Mouse (Mus musculus): ENCODE measurements at regions not wholly inside any gene's neighbourhood (a gene's known extent, or its start where the extent isn't known, plus 50 kb on each side); places are given as distances from the start of the nearest gene placed in this dataset.

GRCm38 (mm10) chr14:73947316-73947715, 286.3 kb downstream of the Gm21750 start:
- intact Hi-C loops (cut with DNase I) = no loop called here
- no peak for DNase-seq

GRCm38 (mm10) chr14:73952511-73952910, 291.5 kb downstream of the Gm21750 start:
- intact Hi-C loops (cut with DNase I) = no loop called here
- no peak for DNase-seq

- intact Hi-C loops (cut with DNase I) = loop anchor here (1.0 kb wide), 1 partner anchor 30 kb away; no protein-coding TSS in a partner anchor
Measured at GRCm38 (mm10) chr14:73978694-73979093, 317.7 kb downstream of the Gm21750 start.

GRCm38 (mm10) chr14:73996229-73996628, 335.2 kb downstream of the Gm21750 start:
- intact Hi-C loops (cut with DNase I) = no loop called here
- no peak for DNase-seq

More at GRCm38 (mm10) chr14:73978694-73979093, 317.7 kb downstream of the Gm21750 start:
- no peak for DNase-seq

- intact Hi-C loops (cut with DNase I) = no loop called here
- no peak for DNase-seq
Measured at GRCm38 (mm10) chr14:73997796-73998195, 336.8 kb downstream of the Gm21750 start.

DNA sequence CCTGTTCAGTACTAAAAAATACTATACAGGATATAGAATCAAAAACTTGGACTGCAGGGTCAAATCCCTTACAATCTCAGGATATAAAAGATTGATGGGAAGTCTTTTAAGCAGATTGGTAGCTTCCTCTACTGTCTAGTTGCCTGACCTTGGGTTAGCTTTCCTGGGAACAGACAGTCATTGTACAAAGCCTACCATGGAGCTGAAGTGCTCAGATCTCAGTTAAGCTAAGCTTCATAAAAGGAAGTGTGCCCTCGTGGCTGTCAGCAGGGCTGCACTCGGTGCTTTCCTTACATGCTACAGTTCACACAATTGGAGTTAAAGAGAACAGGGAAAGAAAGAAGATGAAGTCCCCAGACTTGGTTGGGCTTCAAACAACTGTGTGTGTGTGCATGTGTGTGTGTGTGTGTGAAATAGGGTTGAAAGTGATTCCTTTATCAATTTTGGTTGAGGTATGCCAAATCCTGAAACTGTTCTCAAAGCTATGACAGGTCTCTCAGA, 338.4 kb downstream of the Gm21750 start:
- intact Hi-C loops (cut with DNase I) = no loop called here
- no peak for DNase-seq

DNA sequence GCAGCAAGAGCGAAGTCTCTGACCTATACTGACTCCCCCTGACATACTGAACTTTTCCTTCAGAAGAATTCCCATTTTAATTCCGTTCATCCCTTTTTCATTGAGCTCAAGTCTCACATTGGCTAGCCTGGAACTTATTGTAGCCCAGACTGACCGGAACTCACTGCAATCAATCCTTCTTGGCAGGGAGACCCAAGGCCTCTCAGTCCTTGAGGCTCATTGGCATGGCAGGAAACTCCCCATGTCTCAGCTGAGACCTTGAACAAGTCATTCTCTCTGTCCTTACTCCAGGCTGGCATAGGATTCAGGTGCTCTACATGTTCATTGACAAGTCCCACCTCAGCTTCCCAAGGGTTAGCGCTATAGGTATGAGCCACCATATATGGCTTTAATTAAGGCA, 345.9 kb downstream of the Gm21750 start:
- no peak for DNase-seq
- intact Hi-C loops (cut with DNase I) = no loop called here

DNA sequence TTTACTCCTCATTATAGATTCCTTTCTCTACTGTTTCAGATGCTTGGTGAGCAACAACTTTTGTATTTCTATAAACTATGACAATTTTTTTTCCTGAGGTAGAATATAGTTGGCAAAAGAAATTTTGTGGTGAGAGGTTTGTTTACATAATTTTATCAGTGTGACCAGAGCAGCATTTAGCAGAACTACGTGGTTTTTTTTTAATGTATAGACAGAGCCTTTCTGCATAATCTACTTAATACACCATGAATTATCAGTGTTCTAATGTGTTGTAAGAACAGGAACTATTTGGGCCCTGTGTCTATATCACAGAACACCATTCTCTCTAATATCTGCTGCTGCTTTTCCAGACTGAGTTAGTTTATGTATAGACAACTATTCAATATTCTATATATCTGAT, 350.5 kb downstream of the Gm21750 start:
- intact Hi-C loops (cut with DNase I) = no loop called here
- no peak for DNase-seq

DNA sequence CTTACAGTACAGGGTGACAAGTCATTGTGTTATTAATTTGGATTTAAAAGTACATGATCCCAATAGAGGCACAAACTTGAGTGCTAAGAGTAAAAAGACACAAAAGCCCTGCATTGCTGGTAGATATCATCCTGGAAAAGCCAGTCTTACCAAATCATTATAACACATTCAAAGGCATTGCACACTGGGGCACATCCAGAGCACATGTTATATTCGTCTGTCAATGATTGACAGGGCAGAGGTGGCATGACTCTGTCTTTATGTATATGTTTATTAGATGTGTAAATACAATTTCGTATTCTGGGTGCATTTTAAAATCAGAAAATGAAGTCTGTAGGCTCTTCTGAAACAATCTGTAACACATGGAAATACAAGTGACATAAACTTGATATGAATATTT, 358.4 kb downstream of the Gm21750 start:
- intact Hi-C loops (cut with DNase I) = no loop called here
- DNase-seq = no peak

GRCm38 (mm10) chr14:74047009-74047694, 386.1 kb downstream of the Gm21750 start:
- intact Hi-C loops (cut with DNase I) = no loop called here
- DNase-seq = no peak

- no peak for DNase-seq
- intact Hi-C loops (cut with DNase I) = no loop called here
Measured at GRCm38 (mm10) chr14:74047695-74048280, 386.8 kb downstream of the Gm21750 start.

GRCm38 (mm10) chr14:74048386-74048785, 387.4 kb downstream of the Gm21750 start:
- intact Hi-C loops (cut with DNase I) = no loop called here

DNA sequence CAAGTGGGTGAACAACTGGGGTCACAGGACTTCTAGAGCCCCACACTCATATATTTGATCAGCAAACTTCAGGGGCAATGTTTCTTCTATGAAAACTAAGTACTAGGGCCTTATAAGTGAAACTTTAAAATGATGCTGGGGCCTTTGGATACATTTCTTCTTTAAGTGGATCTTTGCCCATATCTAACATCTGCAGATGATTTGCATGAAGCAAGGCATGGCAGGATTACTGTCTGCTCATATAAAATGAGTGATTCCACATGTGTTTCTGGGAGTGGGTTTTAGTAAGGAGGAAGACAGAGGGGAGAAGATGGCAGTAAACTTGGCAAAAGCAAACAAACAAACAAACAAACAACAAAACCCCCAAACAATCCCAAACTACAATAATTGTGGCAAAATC, 405.0 kb downstream of the Gm21750 start:
- intact Hi-C loops (cut with DNase I) = no loop called here

More at GRCm38 (mm10) chr14:74048386-74048785, 387.4 kb downstream of the Gm21750 start:
- DNase-seq = no peak

DNA sequence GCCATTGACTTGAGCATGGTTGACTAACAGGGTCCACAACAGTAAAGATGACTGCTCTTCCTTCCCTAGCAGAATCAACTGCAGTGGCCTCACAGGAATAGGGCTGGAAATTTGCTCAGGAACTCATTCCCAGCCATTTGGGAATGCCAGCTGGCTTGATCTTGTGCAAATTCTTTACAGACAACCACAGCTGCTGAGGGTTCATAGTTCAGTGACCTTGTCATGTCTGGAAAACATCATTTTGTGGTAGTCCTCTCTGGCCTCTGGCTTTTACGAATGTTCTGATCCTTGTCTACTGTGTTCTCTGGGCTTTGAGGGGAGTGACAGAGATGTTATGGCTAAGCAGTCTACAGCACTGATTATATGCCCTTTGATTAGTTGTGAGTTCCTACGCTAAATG, 432.0 kb downstream of the Gm21750 start:
- no peak for DNase-seq

More for the DNA sequence above, 405.0 kb downstream of the Gm21750 start:
- no peak for DNase-seq

DNA sequence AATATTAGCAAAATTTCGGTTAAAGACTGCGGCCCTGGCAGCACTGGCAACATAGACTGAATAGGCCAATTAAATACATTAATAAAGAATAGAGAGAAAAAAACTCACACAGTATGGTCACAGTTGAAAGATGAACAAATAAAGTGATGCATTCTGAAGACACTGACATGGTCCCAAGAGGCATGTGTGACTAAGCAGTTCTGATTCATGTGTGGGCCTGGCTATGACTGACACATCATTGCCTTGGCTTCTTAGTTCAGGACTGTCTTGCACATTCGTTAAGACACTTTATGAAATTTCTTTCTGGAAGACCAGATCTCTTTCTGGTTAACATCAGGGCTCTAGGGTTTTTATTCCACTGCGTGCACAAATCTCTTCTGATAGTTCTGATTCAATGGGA, 438.7 kb downstream of the Gm21750 start:
- intact Hi-C loops (cut with DNase I) = no loop called here
- no peak for DNase-seq

More for the DNA sequence above, 432.0 kb downstream of the Gm21750 start:
- intact Hi-C loops (cut with DNase I) = no loop called here

- DNase-seq = no peak
- intact Hi-C loops (cut with DNase I) = loop anchor here (2.0 kb wide), 1 partner anchor 36 kb away; no protein-coding TSS in a partner anchor
Measured at GRCm38 (mm10) chr14:74112603-74113002, 451.6 kb downstream of the Gm21750 start.

DNA sequence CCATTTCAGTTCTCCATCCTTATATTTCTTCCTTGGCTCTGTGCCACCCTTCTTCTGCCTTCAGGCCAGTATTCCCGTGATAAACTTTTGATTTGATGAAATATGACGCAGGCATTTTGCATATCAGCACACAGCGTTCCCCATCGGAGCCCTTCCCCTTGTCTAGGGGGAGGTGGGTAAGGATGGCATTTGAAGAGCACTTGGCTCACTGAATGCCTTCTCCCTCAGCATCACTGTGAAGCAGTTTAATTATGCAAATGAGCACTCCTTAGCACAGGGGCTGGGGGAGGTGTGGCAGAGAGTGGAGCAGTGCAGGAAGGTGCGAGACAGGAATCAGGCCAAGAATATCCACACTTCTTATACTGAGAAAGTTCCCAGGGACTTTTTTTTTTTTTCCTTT, 452.1 kb downstream of the Gm21750 start:
- peak; percentile 31 for DNase-seq
- intact Hi-C loops (cut with DNase I) = loop anchor here (2.0 kb wide), 1 partner anchor 36 kb away; no protein-coding TSS in a partner anchor

DNA sequence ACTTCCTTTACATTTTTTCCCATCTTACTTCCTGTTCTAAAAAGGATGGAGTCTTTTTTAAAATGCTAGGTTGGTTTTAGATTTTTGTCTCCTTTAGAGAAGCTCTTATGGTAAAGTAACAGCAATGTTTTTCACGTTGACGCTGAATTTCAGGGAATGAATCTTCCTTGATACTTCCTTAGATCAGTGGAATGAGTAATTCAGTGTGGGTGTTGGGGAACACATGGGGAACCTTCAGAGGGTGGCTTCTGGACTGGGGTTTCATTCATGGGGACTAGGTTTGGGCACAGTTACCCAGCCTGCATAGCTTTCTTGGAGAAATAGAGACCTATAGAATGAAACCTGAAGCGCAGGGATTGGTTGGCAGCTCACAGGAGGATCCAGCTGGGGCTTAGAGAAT, 452.5 kb downstream of the Gm21750 start:
- no peak for DNase-seq
- intact Hi-C loops (cut with DNase I) = loop anchor here (2.0 kb wide), 1 partner anchor 35 kb away; no protein-coding TSS in a partner anchor

GRCm38 (mm10) chr14:74117686-74118085, 456.7 kb downstream of the Gm21750 start:
- DNase-seq = no peak
- intact Hi-C loops (cut with DNase I) = no loop called here

DNA sequence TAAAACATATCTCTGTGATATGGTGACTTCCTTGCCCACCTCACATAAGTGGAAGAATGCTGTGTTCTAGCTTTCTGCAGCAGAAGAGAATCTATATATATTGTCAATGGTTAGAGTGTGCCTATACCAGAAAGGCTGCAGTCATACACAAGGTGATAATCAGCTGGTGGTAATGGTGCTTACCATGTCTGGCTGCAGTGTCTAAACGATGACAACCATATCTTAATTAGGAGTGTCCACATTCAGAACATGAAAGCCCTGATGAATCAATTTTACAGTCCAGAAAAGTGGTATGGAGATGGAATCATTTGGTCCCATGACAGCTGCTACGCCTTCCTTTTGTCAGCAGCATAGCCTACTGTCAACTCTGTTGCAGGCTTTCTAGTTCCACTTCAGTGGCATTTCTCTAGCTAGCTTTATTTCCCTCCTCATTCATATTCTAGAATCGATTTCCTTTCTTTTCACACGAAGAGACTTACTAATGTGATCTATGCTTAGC, 484.2 kb downstream of the Gm21750 start:
- intact Hi-C loops (cut with DNase I) = no loop called here
- DNase-seq = no peak

- peak; percentile 22 for DNase-seq
- intact Hi-C loops (cut with DNase I) = no loop called here
Measured at GRCm38 (mm10) chr14:74166221-74166620, 474.4 kb upstream of the Htr2a start.

Data from left cerebral cortex, postnatal 4 days (tissue).